Mouse (Mus musculus) cerebellum, adult 2 months (tissue): Measurements from ENCODE around the gene Fabp6.

ENCODE experiments used
- CTCF ChIP-seq: fragments of 200-500 bp; IDR thresholded peaks from 2 replicates; pipeline ENCODE4 v1.5.1; 2011; ENCODE audit warnings: low read depth, mild to moderate bottlenecking, control low read depth, low read length, moderate library complexity, borderline replicate concordance; ENCODE audit not compliant: insufficient read depth
- POLR2A ChIP-seq: fragments of 200-500 bp; IDR thresholded peaks from 2 replicates; pipeline ENCODE4 v1.6.1; 2011; ENCODE audit warnings: low read length, control low read depth, borderline replicate concordance; ENCODE audit not compliant: insufficient read depth

DNA sequence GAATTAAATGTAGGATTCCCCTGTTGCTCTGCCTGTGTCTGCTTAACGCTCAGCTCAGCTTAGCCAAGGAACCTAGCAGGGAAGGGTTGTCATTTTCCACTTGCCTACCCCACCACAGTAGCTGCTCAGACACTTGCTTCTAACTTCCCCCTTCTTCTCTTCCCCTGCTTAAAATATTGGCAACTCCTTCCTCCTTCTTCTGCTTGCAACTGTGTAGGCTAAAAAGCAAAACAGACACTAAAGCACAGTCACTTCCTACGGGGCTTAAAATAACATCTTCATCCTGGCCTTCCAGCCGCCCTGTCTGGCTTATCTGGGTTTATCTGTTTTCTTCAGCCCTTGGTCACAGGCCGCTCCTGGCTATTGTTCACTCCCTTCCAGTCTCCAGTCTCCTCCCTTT is 31.2 kb upstream of the Fabp6 start:
- no peak for TF ChIP-seq CTCF
- no peak for TF ChIP-seq POLR2A
